Mouse (Mus musculus): ENCODE measurements around the gene Ankrd28. TPM values are rescaled to one million over a fixed set of nuclear protein-coding genes. Genes with fewer than 3 reads are reported as not detected.

Ankrd28 gene
- polyA plus RNA-seq, 1 experiment from 2014 or later, result 12.6 TPM

DNA sequence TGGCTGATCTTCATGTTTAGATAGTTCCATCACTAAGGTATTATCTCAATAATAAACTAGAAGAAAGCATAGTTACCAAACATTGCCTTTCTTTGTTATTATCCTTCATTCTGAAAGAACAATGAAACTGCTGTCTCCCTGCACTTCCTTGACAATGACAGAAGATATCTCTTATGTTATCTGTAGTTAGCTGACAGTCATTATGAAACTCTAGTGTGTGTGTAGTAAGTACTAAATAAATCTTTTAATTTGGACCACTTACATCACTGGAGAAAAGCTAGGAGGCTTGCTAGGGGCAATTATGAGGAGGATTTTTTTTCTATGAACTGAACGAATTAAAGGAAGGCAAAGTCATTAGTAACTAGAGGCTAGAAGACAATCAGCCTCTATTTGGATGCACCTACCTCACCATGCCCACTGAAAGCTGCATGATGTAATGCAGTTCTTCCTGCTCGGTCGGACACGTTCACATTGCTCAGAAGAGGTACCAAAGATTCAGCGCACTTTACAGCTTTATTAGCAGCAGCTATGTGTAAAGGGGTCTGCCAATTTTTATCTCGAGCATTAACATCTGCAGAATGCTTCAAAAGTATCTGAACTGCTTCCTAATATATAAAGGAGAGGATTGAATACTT is 82.1 kb downstream of the Ankrd28 start:
- Histone ChIP-seq H3K4me2 (replicated peaks) (no peak overlapping the region), H3K36me3 (peaks cover 7% of the 10 kb centered on the region; the same call in 1 of the 2 replicates), H3K27me3 (no peaks in the 10 kb centered on the region), H3K4me3 (no peak overlapping the region), H3K4me1 (no peaks in the 10 kb centered on the region), H3K27ac (no peak overlapping the region), H3K9me3 (replicated peaks) (no peaks in the 10 kb centered on the region), H3K9ac (no peak overlapping the region)
- no peak for ATAC-seq (ENCODE audit: low FRiP score)
- WGBS, result 87% methylated on average over 6 of the region's 6 CpGs

DNA sequence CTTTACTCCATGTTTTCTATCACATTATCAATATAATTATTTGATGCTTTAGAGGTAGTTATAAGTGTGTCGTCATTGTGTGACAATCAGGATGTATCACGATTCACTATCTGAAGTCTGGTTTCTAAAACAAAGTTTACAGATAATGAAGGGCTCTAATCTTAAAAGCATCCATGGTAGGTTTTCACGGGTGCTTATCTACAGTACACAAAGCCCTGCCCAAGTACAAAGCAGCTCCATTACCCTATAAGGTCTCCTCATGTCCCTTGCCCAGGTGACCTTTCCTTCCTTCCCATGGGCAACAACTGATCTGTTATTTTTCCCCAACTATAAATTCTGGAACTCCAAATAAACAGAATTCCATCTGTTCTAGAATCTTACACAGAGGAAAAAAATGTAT is 87.9 kb downstream of the Ankrd28 start:
- Histone ChIP-seq H3K9ac (no peak overlapping the region), H3K4me1 (no peaks in the 10 kb centered on the region), H3K36me3 (peaks cover 22% of the 10 kb centered on the region), H3K9me3 (replicated peaks) (no peaks in the 10 kb centered on the region), H3K4me2 (replicated peaks) (no peak overlapping the region), H3K27ac (no peak overlapping the region), H3K27me3 (no peaks in the 10 kb centered on the region), H3K4me3 (no peak overlapping the region)
- 90% methylated on average over 3 of the region's 3 CpGs for WGBS
- ATAC-seq (ENCODE audit: low FRiP score), result no peak

DNA sequence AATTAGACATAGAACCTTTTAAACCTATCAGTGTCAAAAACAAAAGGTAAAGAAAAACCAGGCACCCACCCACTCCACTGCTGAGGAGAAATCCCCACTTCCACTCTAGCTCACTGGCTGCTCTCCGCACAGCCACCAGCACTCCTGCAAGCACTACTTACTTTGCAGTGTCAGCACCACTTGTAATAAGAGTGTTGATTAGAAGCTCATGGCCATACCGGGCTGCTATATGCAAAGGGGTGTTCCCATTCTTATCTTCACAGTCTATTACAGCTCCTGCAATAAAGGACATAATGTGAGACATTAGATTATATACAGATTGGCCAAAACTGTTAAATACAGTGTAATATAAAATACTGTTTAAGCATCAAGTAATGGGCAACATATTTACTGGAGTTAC is 95.6 kb downstream of the Ankrd28 start:
- WGBS, result 89% methylated on average over 2 of the region's 2 CpGs
- Histone ChIP-seq H3K9me3 (replicated peaks) (no peaks in the 10 kb centered on the region), H3K4me3 (no peak overlapping the region), H3K4me1 (no peaks in the 10 kb centered on the region), H3K36me3 (peaks cover 10% of the 10 kb centered on the region), H3K27ac (no peak overlapping the region), H3K27me3 (no peaks in the 10 kb centered on the region), H3K4me2 (replicated peaks) (no peak overlapping the region), H3K9ac (no peak overlapping the region)
- no peak for ATAC-seq (ENCODE audit: low FRiP score)

DNA sequence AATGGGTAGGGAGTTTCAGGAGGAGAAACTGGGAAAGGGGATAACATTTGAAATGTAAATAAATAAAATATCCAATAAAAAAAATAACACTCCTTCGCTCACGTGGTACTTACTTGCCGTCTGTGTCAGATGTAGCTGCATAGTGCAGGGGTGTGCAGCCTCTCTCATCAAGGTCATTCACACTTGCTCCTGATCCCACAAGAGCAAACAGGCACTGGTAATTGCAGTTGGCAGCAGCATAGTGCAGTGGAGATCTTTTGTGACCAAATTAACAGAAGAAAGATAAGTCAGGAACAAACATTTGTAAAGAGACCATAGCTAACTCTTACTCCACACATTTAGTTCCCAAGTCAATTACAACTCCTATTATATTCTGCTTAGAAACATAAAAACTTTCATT is 102.9 kb downstream of the Ankrd28 start:
- H3K36me3 ChIP-seq, result peaks cover 18% of the 10 kb centered on the region
- no peak overlapping the region for H3K4me3 ChIP-seq
- no peaks in the 10 kb centered on the region for H3K4me1 ChIP-seq
- no peaks in the 10 kb centered on the region for H3K27me3 ChIP-seq
- 93% methylated on average over 3 of the region's 3 CpGs for WGBS
- H3K9ac ChIP-seq, result no peak overlapping the region
- ATAC-seq (ENCODE audit: low FRiP score), result no peak
- H3K4me2 ChIP-seq (replicated peaks), result no peak overlapping the region
- no peak overlapping the region for H3K27ac ChIP-seq
- no peaks in the 10 kb centered on the region for H3K9me3 ChIP-seq (replicated peaks)

DNA sequence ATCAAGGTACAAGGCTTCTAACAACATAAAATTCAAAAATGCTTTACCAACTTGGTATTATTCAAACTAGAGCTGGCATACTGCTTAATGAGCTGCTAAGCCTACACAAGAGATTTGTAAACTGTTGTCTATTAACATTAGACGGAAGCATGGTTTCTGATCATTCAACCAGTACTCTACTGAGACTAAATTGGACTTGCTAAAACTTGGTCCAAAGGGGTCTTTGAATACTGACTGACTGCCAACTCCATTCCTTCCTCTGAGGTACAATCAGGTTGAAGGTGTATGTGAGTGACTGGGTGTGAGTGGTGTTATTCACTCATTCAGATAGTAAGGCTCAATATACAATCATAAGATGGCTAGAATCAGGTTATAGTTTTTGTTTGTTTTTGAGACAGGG is 107.7 kb downstream of the Ankrd28 start:
- Histone ChIP-seq H3K4me1 (no peaks in the 10 kb centered on the region), H3K4me3 (no peak overlapping the region), H3K9ac (no peak overlapping the region), H3K4me2 (replicated peaks) (no peak overlapping the region), H3K9me3 (replicated peaks) (no peaks in the 10 kb centered on the region), H3K36me3 (peaks cover 41% of the 10 kb centered on the region), H3K27me3 (no peaks in the 10 kb centered on the region), H3K27ac (no peak overlapping the region)
- ATAC-seq (ENCODE audit: low FRiP score), result no peak
- WGBS, result 89% methylated on average over 1 of the region's 1 CpGs

DNA sequence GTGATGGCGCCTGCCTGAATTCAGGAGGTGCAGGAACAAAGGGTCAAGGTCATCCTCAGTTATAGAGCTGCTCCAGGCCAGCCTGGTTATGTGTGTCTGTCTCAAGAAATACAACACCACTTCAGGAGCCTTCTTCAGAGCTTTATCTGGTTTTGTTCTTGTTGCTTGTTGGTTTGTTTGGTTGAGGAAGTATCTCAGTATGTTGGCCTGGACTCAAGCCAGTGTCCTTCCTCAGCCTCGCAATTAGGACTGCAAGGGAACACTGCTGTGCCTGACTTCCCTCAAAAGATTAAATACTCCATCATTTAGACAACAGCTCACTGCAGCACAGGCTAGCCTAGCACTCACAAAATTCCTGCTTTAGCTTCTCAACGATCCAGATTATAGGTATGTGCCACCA is 109.2 kb downstream of the Ankrd28 start:
- H3K4me3 ChIP-seq, result no peak overlapping the region
- no peaks in the 10 kb centered on the region for H3K9me3 ChIP-seq (replicated peaks)
- WGBS, result 92% methylated on average over 3 of the region's 3 CpGs
- no peak for ATAC-seq (ENCODE audit: low FRiP score)
- H3K4me1 ChIP-seq, result no peaks in the 10 kb centered on the region
- no peak overlapping the region for H3K4me2 ChIP-seq (replicated peaks)
- H3K9ac ChIP-seq, result no peak overlapping the region
- H3K27ac ChIP-seq, result no peak overlapping the region
- peaks cover 45% of the 10 kb centered on the region for H3K36me3 ChIP-seq
- no peaks in the 10 kb centered on the region for H3K27me3 ChIP-seq

DNA sequence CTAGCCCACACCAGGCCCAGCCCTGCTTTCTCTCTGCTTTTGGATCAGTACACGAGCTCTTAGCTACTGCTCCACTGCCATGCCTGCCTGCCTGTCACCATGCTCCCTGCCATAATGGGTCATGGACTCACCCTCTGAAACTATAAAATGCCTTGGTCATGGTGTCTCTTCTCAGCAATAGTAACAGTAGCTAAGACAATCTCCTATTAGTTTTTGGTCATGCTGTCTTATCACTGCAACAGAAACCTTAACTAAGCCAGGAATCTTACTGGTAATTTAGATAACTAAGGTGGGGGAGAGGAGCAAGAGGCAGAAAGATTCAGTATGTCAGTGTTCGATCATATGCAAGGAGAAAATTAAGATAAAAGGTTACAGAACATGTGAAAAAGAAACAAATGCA is 112.1 kb downstream of the Ankrd28 start:
- no peaks in the 10 kb centered on the region for H3K4me1 ChIP-seq
- no peak overlapping the region for H3K4me2 ChIP-seq (replicated peaks)

DNA sequence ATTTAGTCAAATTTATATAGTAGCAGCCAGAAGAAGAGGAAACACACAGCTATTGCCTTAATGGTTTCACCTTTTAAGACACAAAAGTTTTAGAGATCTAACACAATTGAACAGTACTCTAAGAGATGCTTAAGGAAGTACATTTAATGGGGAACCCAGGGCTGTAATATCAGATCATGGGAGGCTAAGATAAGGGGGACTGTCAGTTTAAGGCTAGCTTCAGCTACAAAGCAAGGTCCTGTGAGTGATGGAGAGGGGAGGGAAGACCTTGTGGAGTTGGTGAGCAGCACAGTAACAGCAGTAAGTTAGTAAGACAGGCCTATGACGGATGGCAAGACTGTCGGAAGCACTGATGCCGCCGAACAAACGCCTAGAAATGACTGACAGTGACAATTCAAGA is 113.1 kb downstream of the Ankrd28 start:
- ATAC-seq (ENCODE audit: low FRiP score), result no peak
- Histone ChIP-seq H3K27me3 (no peaks in the 10 kb centered on the region), H3K9me3 (replicated peaks) (no peaks in the 10 kb centered on the region), H3K36me3 (peaks cover 60% of the 10 kb centered on the region), H3K4me2 (replicated peaks) (no peak overlapping the region), H3K4me3 (no peak overlapping the region), H3K27ac (no peak overlapping the region), H3K4me1 (no peaks in the 10 kb centered on the region), H3K9ac (no peak overlapping the region)
- 97% methylated on average over 5 of the region's 5 CpGs for WGBS

More for the DNA sequence above, 112.1 kb downstream of the Ankrd28 start:
- Histone ChIP-seq H3K9me3 (replicated peaks) (no peaks in the 10 kb centered on the region), H3K4me3 (no peak overlapping the region), H3K27me3 (no peaks in the 10 kb centered on the region), H3K9ac (no peak overlapping the region), H3K27ac (no peak overlapping the region), H3K36me3 (peaks cover 51% of the 10 kb centered on the region)
- ATAC-seq (ENCODE audit: low FRiP score), result no peak
- 93% methylated on average over 2 of the region's 2 CpGs for WGBS

DNA sequence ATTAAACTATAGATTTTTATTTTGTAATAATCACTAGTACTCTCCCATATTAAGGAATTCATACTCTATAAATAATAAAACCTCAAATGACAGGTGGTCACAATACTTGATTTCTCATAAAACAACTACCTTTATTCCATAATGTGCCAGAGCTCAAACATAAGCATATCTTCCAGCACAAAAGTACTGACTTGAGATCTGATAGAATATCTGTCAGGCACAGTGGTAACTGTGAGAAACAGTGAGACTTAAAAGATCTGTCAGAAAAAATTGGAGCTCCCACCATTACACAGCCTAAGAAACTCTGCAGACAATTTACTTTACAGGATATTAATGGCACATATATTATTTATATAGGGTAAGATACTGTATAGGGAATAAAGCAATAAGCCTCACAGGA is 114.8 kb downstream of the Ankrd28 start:
- H3K4me1 ChIP-seq, result no peaks in the 10 kb centered on the region
- H3K4me3 ChIP-seq, result no peak overlapping the region
- no peak overlapping the region for H3K27ac ChIP-seq
- no peak overlapping the region for H3K4me2 ChIP-seq (replicated peaks)
- ATAC-seq (ENCODE audit: low FRiP score), result no peak
- H3K9ac ChIP-seq, result no peak overlapping the region
- no peaks in the 10 kb centered on the region for H3K27me3 ChIP-seq
- H3K36me3 ChIP-seq, result peaks cover 58% of the 10 kb centered on the region
- no peaks in the 10 kb centered on the region for H3K9me3 ChIP-seq (replicated peaks)

DNA sequence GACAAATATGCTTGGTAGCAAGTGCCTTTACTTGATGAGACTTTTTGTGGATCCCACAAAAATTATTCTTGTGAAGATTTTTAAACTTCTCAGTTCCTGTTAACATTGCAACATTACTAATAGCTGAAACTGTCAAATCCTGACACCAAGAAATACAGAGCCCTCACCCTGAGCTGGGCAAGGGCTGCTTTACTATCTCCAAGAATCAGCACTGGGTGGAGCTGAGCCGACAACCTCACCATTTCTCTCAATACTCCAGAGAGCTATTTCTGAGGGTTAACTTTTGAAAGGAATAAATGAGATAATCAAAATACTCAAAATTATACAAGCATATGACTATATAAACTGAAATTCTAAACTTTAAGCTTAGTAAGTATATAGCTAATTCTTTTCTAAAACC is 121.1 kb downstream of the Ankrd28 start:
- peaks cover 41% of the 10 kb centered on the region for H3K36me3 ChIP-seq
- no peaks in the 10 kb centered on the region for H3K9me3 ChIP-seq (replicated peaks)
- H3K9ac ChIP-seq, result no peak overlapping the region
- no peak overlapping the region for H3K4me3 ChIP-seq
- 91% methylated on average over 1 of the region's 1 CpGs for WGBS
- H3K27me3 ChIP-seq, result no peaks in the 10 kb centered on the region
- no peaks in the 10 kb centered on the region for H3K4me1 ChIP-seq
- H3K27ac ChIP-seq, result no peak overlapping the region
- no peak for ATAC-seq (ENCODE audit: low FRiP score)
- no peak overlapping the region for H3K4me2 ChIP-seq (replicated peaks)

DNA sequence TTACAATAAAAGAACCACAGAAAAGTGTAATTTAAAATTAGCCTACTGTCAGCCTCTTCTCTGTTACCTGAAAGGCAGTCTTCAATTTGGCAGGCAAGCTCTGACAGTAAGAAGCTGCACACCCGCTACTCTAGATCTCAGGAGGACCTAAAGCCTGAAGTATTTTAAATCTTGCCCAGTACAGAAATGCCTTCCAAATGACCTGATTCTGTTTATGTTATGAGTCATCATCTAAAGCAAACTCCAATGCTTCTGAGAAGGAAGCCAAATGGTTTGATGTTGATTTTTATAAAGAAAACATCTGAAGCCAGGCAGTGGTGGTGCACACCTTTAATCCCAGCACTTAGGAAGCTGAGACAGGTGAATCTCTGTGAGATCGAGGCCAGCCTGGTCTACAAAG is 130.1 kb downstream of the Ankrd28 start:
- Histone ChIP-seq H3K4me3 (no peak overlapping the region), H3K4me1 (no peaks in the 10 kb centered on the region), H3K9me3 (replicated peaks) (no peaks in the 10 kb centered on the region), H3K27ac (no peak overlapping the region), H3K27me3 (no peaks in the 10 kb centered on the region), H3K4me2 (replicated peaks) (no peak overlapping the region), H3K36me3 (peaks cover 47% of the 10 kb centered on the region), H3K9ac (no peak overlapping the region)
- WGBS, result 93% methylated on average over 2 of the region's 2 CpGs
- no peak for ATAC-seq (ENCODE audit: low FRiP score)

DNA sequence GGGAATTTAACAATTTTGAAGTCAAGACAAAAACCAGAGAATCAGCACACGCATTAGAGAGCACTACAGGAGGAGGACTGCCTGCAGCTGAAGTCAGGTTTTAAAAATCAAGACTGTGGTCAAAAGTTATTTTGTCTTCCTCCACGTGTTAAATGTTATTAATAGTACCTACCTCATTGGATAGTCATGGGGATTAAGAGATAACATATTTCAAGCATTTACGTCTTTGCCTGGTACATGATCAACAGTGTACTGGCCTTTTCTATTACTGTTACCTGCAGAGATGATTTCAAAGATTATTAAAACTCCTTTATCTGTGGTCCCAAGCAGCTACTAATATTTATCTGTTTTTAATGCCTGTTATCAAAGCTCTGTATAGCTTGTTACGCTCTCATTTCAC is 132.7 kb downstream of the Ankrd28 start:
- Histone ChIP-seq H3K36me3 (peaks cover 32% of the 10 kb centered on the region; the same call in 1 of the 2 replicates), H3K27me3 (no peaks in the 10 kb centered on the region), H3K9ac (no peak overlapping the region), H3K4me1 (no peaks in the 10 kb centered on the region), H3K4me3 (no peak overlapping the region), H3K9me3 (replicated peaks) (no peaks in the 10 kb centered on the region), H3K27ac (no peak overlapping the region), H3K4me2 (replicated peaks) (no peak overlapping the region)
- ATAC-seq (ENCODE audit: low FRiP score), result no peak
- WGBS, result 93% methylated on average over 4 of the region's 4 CpGs

DNA sequence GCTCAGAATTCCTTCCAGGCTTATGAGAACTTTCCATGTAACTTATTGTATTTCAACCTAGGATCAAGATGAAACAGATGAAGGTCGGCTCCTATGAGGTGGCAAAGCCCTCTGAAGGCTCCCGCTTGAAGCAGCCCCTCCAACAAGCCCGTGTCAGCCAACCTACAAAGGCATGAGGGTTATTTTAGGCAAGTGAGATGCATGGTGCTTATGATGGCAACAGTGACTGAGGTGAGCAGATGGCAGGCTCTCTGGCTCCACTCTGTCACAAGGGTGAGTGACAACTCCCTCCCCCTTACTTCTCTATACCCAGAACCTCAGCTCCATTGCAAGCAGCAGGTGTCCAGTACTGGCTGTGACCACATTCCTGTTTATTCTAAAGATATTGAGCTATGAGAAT is 133.1 kb downstream of the Ankrd28 start:
- Histone ChIP-seq H3K9me3 (replicated peaks) (no peaks in the 10 kb centered on the region), H3K4me2 (replicated peaks) (no peak overlapping the region), H3K4me3 (no peak overlapping the region), H3K4me1 (no peaks in the 10 kb centered on the region), H3K27ac (no peak overlapping the region), H3K36me3 (peaks cover 30% of the 10 kb centered on the region; the same call in 1 of the 2 replicates), H3K9ac (no peak overlapping the region), H3K27me3 (no peaks in the 10 kb centered on the region)
- 81% methylated on average over 3 of the region's 3 CpGs for WGBS
- ATAC-seq (ENCODE audit: low FRiP score), result no peak
